Mouse (Mus musculus): ENCODE results near the gene Fam13c. TPM values are rescaled to one million over a fixed set of nuclear protein-coding genes. Genes with fewer than 3 reads are reported as not detected.

Gene Fam13c
- 5.9 and 6.2 TPM in 2 replicates for polyA plus RNA-seq (2015; fragmentation: Nextera tagmentation; extraction: Ambion mirVana)

- Histone ChIP-seq H3K27ac (ENCODE audit: low read length) (peak within 1 kb of the TSS; percentile 82), H3K4me3 (ENCODE audit: low read length) (peak within 1 kb of the TSS; percentile 70), H3K27me3 (replicated peaks; ENCODE audit: control insufficient read depth, insufficient read depth, low read length) (peaks cover 4% of the 10 kb centered on the region; the same call in 1 of the 2 replicates), H3K4me1 (ENCODE audit: control insufficient read depth, insufficient read depth, low read length) (peaks cover 9% of the 10 kb centered on the region), H3K36me3 (ENCODE audit: control insufficient read depth, insufficient read depth, low read length) (no peaks in the 10 kb centered on the region), H3K9me3 (ENCODE audit: control insufficient read depth, low read length) (no peaks in the 10 kb centered on the region), H3K9ac (ENCODE audit: low read depth, low read length) (peak within 1 kb of the TSS; percentile 79), H3K4me2 (ENCODE audit: low read depth, low read length) (peak within 1 kb of the TSS; percentile 97)
- ATAC-seq = peak; percentile 57
- 15% methylated on average over 24 of the region's 24 CpGs for WGBS
Observed at GRCm38 (mm10) chr10:70439676-70440521, at the start of gene Fam13c. Gene Fam13c, plus strand, starts transcription at chr10:70440481.

DNA sequence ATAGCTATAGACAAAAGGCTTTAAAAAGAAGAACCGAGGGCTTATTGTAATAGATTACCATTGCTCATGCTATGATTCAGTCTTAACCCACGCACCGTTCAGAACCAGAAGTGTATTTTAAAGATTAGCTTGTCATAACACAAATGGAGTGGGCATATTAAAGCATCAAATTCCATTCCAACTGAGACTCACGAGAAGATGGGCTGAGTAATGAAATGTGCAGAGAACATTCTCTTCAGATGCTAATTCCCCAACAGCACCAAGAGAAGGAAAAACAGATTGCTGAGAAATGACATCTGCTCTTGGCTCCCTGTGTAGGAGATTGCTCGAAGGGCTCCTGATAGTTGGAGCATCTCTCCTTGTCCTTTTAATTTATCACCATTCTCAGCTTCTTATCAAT is 44.4 kb upstream of the Fam13c start:
- Histone ChIP-seq H3K27me3 (replicated peaks; ENCODE audit: control insufficient read depth, insufficient read depth, low read length) (no peaks in the 10 kb centered on the region), H3K27ac (ENCODE audit: low read length) (no peak overlapping the region), H3K36me3 (ENCODE audit: control insufficient read depth, insufficient read depth, low read length) (no peaks in the 10 kb centered on the region), H3K9me3 (ENCODE audit: control insufficient read depth, low read length) (peaks cover 3% of the 10 kb centered on the region; the same call in 1 of the 2 replicates), H3K9ac (ENCODE audit: low read depth, low read length) (no peak overlapping the region), H3K4me2 (ENCODE audit: low read depth, low read length) (no peak overlapping the region), H3K4me3 (ENCODE audit: low read length) (no peak overlapping the region), H3K4me1 (ENCODE audit: control insufficient read depth, insufficient read depth, low read length) (no peaks in the 10 kb centered on the region)
- no peak for ATAC-seq
- 68% methylated on average over 5 of the region's 5 CpGs for WGBS

GRCm38 (mm10) chr10:70398224-70398623 is 42.1 kb upstream of the Fam13c start:
- ATAC-seq = no peak
- no peak overlapping the region for H3K4me2 ChIP-seq (ENCODE audit: low read depth, low read length)
- H3K4me1 ChIP-seq (ENCODE audit: control insufficient read depth, insufficient read depth, low read length) = no peaks in the 10 kb centered on the region
- no peaks in the 10 kb centered on the region for H3K36me3 ChIP-seq (ENCODE audit: control insufficient read depth, insufficient read depth, low read length)
- H3K27me3 ChIP-seq (replicated peaks; ENCODE audit: control insufficient read depth, insufficient read depth, low read length) = no peaks in the 10 kb centered on the region
- H3K9me3 ChIP-seq (ENCODE audit: control insufficient read depth, low read length) = peaks cover 3% of the 10 kb centered on the region; the same call in 1 of the 2 replicates
- H3K27ac ChIP-seq (ENCODE audit: low read length) = no peak overlapping the region
- H3K9ac ChIP-seq (ENCODE audit: low read depth, low read length) = no peak overlapping the region
- no peak overlapping the region for H3K4me3 ChIP-seq (ENCODE audit: low read length)
- 90% methylated on average over 6 of the region's 6 CpGs for WGBS

GRCm38 (mm10) chr10:70402006-70402405 is 38.3 kb upstream of the Fam13c start:
- H3K4me3 ChIP-seq (ENCODE audit: low read length) = no peak overlapping the region
- H3K4me1 ChIP-seq (ENCODE audit: control insufficient read depth, insufficient read depth, low read length) = no peaks in the 10 kb centered on the region
- H3K9ac ChIP-seq (ENCODE audit: low read depth, low read length) = no peak overlapping the region
- no peak for ATAC-seq
- H3K27me3 ChIP-seq (replicated peaks; ENCODE audit: control insufficient read depth, insufficient read depth, low read length) = no peaks in the 10 kb centered on the region
- H3K36me3 ChIP-seq (ENCODE audit: control insufficient read depth, insufficient read depth, low read length) = no peaks in the 10 kb centered on the region
- 79% methylated on average over 4 of the region's 4 CpGs for WGBS
- H3K4me2 ChIP-seq (ENCODE audit: low read depth, low read length) = no peak overlapping the region
- 0 out of 2 replicates have a peak, but pooled peaks cover 5% of the 10 kb centered on the region for H3K9me3 ChIP-seq (ENCODE audit: control insufficient read depth, low read length)
- no peak overlapping the region for H3K27ac ChIP-seq (ENCODE audit: low read length)

- Histone ChIP-seq H3K36me3 (ENCODE audit: control insufficient read depth, insufficient read depth, low read length) (no peaks in the 10 kb centered on the region), H3K9ac (ENCODE audit: low read depth, low read length) (no peak overlapping the region), H3K9me3 (ENCODE audit: control insufficient read depth, low read length) (0 out of 2 replicates have a peak, but pooled peaks cover 5% of the 10 kb centered on the region), H3K4me1 (ENCODE audit: control insufficient read depth, insufficient read depth, low read length) (no peaks in the 10 kb centered on the region), H3K27me3 (replicated peaks; ENCODE audit: control insufficient read depth, insufficient read depth, low read length) (no peaks in the 10 kb centered on the region), H3K4me3 (ENCODE audit: low read length) (no peak overlapping the region), H3K27ac (ENCODE audit: low read length) (no peak overlapping the region), H3K4me2 (ENCODE audit: low read depth, low read length) (no peak overlapping the region)
- 90% methylated on average over 4 of the region's 4 CpGs for WGBS
- ATAC-seq = no peak
Observed at GRCm38 (mm10) chr10:70402711-70403110, 37.6 kb upstream of the Fam13c start.

DNA sequence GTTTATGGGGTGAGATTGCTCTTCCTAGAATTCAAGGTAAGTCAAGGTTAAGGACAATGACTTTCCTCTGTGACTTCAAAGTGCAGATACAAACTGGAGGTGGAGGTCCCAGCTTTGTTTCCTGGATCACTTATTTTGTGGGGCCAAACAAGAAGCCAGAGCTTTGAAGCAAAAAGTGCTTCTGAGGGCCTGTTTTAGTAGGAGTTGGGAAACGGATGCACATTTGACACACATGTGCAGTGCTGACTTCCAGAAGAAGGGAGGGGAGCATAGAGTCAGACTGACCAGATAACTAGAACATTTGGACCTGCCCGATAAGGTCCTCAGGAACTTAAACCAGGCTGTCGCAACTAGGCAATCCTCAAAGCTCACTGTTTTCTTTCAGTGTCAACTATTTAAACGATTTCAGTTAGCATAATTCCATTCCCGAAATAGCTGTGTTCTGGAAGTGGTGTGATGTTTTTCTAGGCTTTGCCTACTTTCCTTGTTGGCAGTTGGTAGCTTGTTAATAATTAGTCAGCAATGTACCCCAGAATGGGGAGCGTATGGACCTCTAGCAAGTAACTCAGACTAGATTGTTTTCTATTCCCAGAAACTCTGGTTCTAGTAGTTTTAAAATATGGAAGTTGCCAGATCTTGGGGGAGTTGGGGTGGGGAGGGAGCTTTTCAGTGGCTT is 22.3 kb upstream of the Fam13c start:
- no peaks in the 10 kb centered on the region for H3K4me1 ChIP-seq (ENCODE audit: control insufficient read depth, insufficient read depth, low read length)
- H3K4me3 ChIP-seq (ENCODE audit: low read length) = no peak overlapping the region
- H3K9ac ChIP-seq (ENCODE audit: low read depth, low read length) = no peak overlapping the region
- H3K27me3 ChIP-seq (replicated peaks; ENCODE audit: control insufficient read depth, insufficient read depth, low read length) = no peaks in the 10 kb centered on the region
- no peaks in the 10 kb centered on the region for H3K9me3 ChIP-seq (ENCODE audit: control insufficient read depth, low read length)
- no peak overlapping the region for H3K4me2 ChIP-seq (ENCODE audit: low read depth, low read length)
- no peak for ATAC-seq
- 74% methylated on average over 6 of the region's 6 CpGs for WGBS
- H3K36me3 ChIP-seq (ENCODE audit: control insufficient read depth, insufficient read depth, low read length) = no peaks in the 10 kb centered on the region
- no peak overlapping the region for H3K27ac ChIP-seq (ENCODE audit: low read length)

DNA sequence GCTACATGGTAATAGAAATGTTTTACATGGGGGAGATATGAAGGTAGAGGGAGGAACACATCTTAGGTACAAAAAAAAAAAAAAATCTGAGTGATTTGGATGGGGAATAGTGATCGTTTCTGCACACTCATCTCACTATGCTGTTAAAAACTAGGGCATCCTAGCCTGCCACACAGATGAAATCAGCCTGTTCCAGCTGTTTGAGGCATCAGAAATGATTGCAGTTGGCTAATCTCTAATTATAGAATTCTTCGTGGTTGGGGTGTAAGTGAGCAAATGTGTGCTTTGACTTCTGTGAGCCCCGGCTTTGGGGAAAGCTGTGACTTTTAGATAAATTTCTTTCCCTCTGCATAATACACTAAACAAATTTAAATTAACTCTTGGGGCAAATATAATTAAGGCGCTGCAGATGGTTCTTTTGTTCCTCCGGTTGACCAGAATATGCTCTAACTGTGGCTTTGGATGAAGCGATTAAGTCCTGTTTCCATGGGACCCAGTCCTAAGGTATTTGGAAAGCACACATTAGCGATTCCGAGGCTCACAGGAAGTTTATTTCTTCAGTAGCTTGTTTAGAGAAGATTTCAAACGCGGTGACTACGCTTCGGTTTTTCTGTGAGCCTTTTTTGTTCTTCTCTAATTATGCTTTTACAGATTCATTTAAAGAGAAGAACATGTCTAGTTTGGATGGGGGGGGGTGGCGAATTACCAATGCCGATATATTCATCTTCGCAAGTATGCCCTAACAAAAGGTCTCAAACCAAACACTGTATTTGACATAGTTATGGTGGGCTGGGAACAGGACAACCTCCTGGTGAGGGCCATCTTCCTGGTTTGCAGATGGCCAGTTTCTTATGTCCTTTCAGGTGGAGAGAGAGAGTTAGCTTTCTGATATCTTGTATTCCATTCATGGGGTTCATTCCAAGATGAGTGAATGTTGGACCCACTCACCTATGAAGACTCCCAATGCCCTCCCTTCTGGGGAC is 20.7 kb upstream of the Fam13c start:
- H3K27me3 ChIP-seq (replicated peaks; ENCODE audit: control insufficient read depth, insufficient read depth, low read length) = no peaks in the 10 kb centered on the region
- ATAC-seq = no peak
- no peak overlapping the region for H3K27ac ChIP-seq (ENCODE audit: low read length)
- no peaks in the 10 kb centered on the region for H3K36me3 ChIP-seq (ENCODE audit: control insufficient read depth, insufficient read depth, low read length)
- no peaks in the 10 kb centered on the region for H3K9me3 ChIP-seq (ENCODE audit: control insufficient read depth, low read length)
- H3K4me2 ChIP-seq (ENCODE audit: low read depth, low read length) = no peak overlapping the region
- 54% methylated on average over 15 of the region's 15 CpGs for WGBS
- no peak overlapping the region for H3K4me3 ChIP-seq (ENCODE audit: low read length)
- H3K4me1 ChIP-seq (ENCODE audit: control insufficient read depth, insufficient read depth, low read length) = no peaks in the 10 kb centered on the region
- H3K9ac ChIP-seq (ENCODE audit: low read depth, low read length) = no peak overlapping the region

GRCm38 (mm10) chr10:70426373-70426772 is 13.9 kb upstream of the Fam13c start:
- Histone ChIP-seq H3K36me3 (ENCODE audit: control insufficient read depth, insufficient read depth, low read length) (no peaks in the 10 kb centered on the region), H3K4me1 (ENCODE audit: control insufficient read depth, insufficient read depth, low read length) (no peaks in the 10 kb centered on the region), H3K4me2 (ENCODE audit: low read depth, low read length) (no peak overlapping the region), H3K4me3 (ENCODE audit: low read length) (no peak overlapping the region), H3K9me3 (ENCODE audit: control insufficient read depth, low read length) (no peaks in the 10 kb centered on the region), H3K27me3 (replicated peaks; ENCODE audit: control insufficient read depth, insufficient read depth, low read length) (no peaks in the 10 kb centered on the region), H3K27ac (ENCODE audit: low read length) (no peak overlapping the region), H3K9ac (ENCODE audit: low read depth, low read length) (no peak overlapping the region)
- WGBS = 46% methylated on average over 3 of the region's 3 CpGs
- ATAC-seq = no peak
